Mouse (Mus musculus): ENCODE data around the gene Lgi2.

Gene Lgi2

DNA sequence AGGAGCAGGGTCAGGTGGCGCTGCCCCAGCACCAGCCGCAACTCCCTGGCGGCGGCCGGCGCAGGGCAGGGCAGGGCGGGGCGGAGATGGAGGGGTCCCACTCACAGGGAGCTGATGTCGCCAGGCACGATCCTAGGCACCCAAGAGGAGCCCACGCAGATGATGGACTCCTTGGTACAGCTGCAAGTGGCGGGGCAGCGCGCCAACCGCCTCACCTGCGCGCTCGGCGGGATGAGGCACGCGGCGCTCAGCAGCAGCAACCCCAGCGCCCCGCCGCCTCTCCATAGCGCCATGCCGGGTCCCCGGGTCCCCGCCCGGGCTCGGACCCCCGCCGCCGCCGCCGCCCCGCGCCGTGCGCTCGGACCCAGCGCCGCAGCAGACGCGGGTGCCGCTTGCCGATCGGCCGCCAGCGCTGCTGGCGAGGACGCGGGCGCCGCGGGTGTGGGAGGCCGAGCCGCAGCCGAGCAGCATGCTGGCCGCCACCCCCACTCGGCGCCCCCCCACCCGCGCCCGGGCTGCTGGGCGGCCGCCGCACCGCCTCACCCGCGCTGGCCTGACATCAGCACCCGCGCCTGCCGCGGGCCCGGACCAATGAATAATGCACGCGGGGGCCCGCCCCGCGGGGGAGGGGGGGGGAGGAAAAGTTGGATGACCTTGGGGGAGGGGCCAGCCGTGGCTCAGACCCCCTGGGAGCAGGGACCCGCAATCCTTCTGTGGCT is at the start of gene Lgi2:
Gene Lgi2, minus strand, starts transcription at position 650 of the 719 bp plus-strand sequence.
- DNase-seq (ENCODE audit: low spot score in 2 of 2) = no peak

DNA sequence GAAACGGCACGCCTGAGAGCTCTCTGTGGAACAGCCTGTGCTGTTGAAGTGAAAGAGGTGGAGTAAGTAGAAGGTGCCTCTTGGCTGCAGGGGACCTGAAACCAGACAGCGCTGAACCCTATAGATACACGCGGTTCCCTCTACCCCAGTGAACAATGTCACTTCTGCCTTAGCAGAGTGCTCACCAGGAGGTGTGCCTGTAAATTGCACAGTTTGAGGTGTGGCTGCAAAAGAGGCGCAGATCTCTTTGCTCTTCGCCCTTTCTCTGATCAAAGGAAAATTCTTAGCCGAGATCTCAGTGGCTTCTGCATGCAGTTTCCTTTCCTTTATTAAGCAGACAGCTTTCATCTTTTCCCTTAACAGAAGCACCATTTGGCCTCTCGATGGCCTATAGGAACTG is 49.2 kb upstream of the Lgi2 start:
- no peak for DNase-seq (ENCODE audit: low spot score in 2 of 2)

- no peak for DNase-seq (ENCODE audit: low spot score in 2 of 2)
Observed at GRCm38 (mm10) chr5:52614686-52615085, 48.4 kb upstream of the Lgi2 start.

- DNase-seq (ENCODE audit: low spot score in 2 of 2) = no peak
Observed at GRCm38 (mm10) chr5:52612776-52613175, 46.5 kb upstream of the Lgi2 start.

- DNase-seq (ENCODE audit: low spot score in 2 of 2) = no peak
Observed at GRCm38 (mm10) chr5:52611315-52611895, 45.1 kb upstream of the Lgi2 start.

DNA sequence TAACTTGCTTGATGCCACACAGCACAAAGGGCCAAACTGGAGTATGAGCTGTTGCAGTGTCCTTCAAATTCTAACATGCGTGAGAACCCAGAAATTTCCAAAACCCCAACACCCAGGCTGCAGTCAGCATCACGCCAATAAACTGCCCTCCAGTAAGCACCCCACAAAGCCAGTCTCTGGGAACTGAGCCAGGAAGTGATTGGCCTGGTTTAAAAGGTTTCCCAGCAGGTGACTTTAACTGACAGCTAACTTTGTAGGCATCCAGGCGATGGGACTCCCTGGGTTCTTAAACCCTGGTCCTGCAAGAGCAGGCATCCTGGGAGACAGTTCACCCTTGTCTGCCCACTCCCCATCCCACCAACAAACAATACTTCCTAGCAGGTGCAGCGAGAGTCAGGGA is 44.0 kb upstream of the Lgi2 start:
- DNase-seq (ENCODE audit: low spot score in 2 of 2) = no peak

GRCm38 (mm10) chr5:52609672-52610071 is 43.4 kb upstream of the Lgi2 start:
- no peak for DNase-seq (ENCODE audit: low spot score in 2 of 2)

DNA sequence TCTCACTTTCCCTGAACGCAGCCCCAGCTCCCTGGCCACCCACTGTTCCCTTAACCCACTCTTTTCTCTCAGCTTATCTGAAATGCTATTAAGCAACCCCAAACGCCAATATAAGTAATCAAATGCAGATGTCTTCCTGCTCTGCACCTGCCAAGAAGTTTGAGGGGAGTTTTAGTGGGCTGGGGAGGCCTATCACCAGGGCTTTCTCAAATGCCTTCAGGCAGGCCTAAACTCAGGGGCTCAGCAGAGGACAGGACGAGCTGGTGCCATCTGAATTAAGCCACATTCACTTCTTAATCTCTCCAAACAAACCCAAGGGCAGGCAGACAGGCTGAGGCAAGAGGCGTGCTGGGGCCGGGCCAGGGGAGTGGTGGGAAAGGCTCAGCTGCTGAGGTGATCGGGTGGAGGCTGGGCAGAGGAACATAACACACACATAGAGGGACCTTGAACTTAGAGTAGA is 38.4 kb upstream of the Lgi2 start:
- DNase-seq (ENCODE audit: low spot score in 2 of 2) = no peak

DNA sequence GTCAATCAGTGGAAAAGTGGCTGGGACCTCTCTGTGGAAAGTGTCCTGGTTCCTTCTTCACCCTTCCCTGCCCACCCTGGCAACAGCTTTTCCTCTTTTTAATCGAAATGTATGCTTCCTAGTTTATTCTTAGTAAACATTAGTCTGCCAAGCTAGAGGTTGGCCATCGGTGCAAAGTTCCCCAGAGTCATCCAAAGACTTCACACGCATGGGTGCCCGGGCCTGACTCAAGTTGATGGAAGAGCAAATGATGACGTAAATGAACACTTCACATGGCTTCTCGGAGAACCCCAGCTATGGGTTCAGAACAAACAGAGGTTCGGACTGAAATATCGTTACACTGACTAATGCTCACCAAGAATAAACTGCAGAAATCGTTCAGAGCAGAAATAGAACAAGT is 24.4 kb upstream of the Lgi2 start:
- DNase-seq (ENCODE audit: low spot score in 2 of 2) = no peak

DNA sequence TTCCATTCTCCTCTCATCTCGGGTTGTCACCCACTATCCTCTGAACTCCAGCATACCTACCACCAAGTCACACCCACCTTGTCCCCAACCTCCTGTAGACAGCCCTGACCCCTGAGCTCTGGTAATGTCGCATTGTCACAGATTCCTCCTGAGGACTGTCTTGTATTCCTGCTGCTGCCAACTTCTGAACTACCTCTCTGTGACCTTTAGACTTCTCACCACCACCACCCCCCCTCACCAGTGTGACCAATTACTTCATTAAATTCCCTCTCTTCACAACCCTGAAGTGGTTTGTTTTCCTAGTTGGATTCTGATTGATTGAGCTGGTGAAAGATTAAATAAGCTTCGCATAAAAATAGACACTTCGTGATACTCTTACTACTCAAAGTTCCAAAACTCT is 22.4 kb upstream of the Lgi2 start:
- DNase-seq (ENCODE audit: low spot score in 2 of 2) = no peak

DNA sequence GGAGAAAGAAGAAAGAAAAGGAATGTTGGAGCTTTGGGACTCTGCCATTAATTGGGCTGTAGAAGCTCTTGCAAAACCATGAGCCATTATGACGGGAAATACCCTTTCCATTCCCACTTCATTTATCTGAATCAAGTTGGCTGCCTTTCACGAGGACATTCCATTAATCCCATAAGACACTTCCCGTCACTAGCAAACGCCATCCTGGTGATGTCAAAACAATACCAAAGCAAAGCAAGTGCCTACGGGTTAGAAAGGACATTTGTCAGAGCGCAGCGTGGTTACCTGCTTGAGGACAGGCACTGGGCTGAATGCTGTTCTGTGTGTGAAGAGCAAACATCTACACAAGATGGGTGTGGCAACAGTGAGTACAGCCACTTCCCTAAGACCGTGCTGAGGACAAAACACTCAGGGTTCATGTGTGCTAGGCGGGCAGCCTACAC is 21.1 kb upstream of the Lgi2 start:
- no peak for DNase-seq (ENCODE audit: low spot score in 2 of 2)

DNA sequence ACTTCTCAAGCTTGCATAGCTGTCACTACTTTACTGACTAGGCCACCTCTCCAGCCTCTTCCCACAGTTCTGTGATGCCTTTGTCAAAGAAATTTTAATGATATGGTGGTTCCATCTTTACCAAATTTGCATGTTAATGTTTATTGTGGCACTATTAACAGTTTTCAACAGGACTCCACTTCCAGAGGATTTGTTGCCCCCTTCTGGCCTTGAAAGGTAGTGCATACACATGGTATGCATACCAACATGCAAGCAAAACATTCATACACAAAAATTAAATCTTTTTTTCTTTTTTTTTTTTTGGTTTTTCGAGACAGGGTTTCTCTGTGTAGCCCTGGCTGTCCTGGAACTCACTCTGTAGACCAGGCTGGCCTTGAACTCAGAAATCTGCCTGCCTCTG is 6.3 kb upstream of the Lgi2 start:
- DNase-seq (ENCODE audit: low spot score in 2 of 2) = no peak

DNA sequence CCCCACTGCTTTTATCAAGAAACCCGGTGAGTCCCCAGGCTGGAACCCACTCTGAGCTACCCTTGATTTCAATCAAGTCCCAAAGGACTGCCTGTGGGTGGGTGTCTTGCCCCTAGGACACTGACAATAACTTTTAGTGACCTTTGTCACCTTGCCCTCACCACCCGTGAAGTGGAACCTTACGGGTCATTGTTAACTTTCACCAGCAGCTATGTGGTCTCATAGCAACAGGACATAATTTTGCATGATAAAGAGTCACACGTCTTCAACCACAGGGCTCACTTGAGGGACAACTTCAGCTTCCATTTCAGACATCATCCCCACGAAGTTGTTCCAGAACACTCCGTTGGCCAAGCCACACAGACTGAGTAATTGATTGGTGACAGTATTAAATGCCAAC is 4.5 kb upstream of the Lgi2 start:
- no peak for DNase-seq (ENCODE audit: low spot score in 2 of 2)

- DNase-seq (ENCODE audit: low spot score in 2 of 2) = no peak
Observed at GRCm38 (mm10) chr5:52565214-52565812, 949 bp downstream of the Lgi2 start.

DNA sequence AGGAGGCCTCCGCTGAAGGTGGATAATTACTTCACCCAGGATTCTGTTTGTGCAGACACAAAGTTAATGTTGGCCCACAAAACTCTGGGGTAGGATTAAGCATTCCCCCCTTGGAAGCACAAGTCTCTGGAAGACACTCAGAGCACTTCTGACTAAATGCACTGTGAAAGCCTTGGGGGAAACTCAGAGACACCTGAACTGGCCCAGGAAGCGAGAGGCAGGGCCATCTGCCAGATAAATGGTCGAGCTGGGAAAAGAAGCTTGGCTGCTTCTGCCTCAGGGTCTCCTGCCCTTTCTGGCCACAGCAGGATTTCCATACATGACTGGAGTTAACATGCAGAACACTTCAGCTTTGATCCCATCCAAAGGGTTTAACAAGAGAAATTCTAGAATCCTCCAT is 1.9 kb downstream of the Lgi2 start:
- no peak for DNase-seq (ENCODE audit: low spot score in 2 of 2)

GRCm38 (mm10) chr5:52560240-52560639 is 6.0 kb downstream of the Lgi2 start:
- DNase-seq (ENCODE audit: low spot score in 2 of 2) = no peak

DNA sequence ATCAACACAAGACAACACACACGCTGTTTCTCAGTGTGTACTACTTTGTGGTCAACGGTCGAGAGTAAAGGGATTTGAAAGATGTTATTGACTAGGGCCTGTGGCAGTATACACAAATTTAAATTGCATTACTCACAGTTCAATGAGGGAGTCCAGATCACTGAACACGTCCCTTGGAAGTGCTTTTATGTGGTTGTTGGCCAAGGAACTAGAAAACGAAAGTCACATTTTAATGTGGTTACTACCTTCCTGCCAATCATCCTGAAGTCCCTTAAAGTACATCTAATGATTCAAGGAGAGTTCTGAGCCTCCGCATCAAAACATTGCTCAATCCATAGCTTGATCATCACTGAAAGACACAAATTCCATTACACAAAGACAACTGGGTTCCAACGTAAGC is 10.7 kb downstream of the Lgi2 start:
- no peak for DNase-seq (ENCODE audit: low spot score in 2 of 2)

DNA sequence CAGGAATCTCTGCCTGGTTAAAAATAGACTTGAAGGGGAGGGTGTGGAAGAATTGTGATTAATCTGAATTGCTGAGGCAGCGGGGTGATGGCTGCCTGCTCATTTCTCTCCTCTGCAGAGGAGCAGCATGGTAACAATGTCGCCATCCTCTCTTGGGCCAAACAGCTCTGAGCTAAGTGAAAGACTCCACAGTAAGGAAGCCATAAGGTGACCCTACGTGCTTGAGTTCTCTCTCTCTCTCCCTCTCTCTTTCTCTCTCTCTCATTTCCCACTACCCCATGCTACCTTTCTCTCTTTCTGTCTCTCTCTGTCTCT is 15.0 kb downstream of the Lgi2 start:
- DNase-seq (ENCODE audit: low spot score in 2 of 2) = no peak

DNA sequence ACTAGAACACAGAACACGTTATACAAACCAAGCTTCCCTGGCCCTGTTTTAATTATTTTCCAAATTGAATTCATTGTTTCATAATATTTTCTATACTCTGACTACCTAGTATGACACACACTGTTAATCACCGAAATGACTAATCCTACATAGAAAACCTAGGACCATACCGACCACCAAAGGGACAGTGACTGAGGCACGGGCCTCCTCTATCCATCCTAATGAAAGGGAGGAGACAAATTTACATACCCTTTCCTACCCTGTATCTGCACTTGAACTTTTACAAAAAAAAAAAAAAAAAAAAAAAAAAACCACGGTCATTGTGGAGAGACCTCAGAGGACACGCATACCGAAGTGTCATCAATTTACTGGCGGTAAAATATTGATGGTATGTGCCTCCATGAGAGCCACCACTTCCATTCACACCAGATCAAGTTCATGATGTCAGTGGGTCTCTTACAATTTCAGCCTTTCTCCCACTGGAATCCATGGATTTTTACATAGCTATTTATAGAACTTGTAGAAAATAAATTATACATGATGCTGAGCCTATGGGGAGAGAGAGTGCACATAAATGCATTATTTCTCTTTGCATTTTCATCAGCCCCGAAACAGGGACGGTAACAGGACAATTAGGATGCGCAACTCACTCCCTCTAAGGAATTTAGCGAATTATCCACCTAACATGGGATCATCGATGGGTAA is 15.5 kb downstream of the Lgi2 start:
- DNase-seq (ENCODE audit: low spot score in 2 of 2) = no peak

GRCm38 (mm10) chr5:52546950-52547349 is 19.3 kb downstream of the Lgi2 start:
- DNase-seq (ENCODE audit: low spot score in 2 of 2) = peak in 1 of 2 experiments; percentile 11

DNA sequence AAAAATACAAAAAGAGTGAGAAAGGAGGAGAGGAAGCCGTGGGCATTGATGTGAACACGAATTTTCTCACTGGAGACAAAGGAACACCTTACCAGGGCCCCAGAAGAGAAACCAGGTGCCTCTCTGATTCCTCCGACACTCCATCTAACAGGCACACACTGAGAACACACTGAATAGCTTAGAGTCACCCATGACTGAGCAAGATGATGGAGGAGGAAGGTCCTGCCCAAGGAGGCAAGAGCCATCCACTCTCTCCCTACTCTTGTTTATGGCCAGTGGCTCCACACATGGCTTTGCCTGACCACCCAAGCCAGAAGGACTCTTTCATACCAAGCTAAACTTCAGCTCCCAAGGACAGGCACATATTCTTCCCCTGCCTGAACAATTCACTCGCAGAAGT is 22.5 kb downstream of the Lgi2 start:
- no peak for DNase-seq (ENCODE audit: low spot score in 2 of 2)

GRCm38 (mm10) chr5:52540186-52540585 is 26.1 kb downstream of the Lgi2 start:
- no peak for DNase-seq (ENCODE audit: low spot score in 2 of 2)

GRCm38 (mm10) chr5:52539483-52539882 is 26.8 kb downstream of the Lgi2 start:
- no peak for DNase-seq (ENCODE audit: low spot score in 2 of 2)
